Mouse (Mus musculus): ENCODE results near the gene Ddx58.

Ddx58 gene

GRCm38 (mm10) chr4:40239409-40240271 is at the start of gene Ddx58:
TSS of gene Ddx58 (minus strand) at chr4:40239828.
- DNase-seq (ENCODE audit: low spot score), result peak; percentile 14

- DNase-seq (ENCODE audit: low spot score), result no peak
Observed at GRCm38 (mm10) chr4:40289046-40289445, 49.4 kb upstream of the Ddx58 start.

- DNase-seq (ENCODE audit: low spot score), result no peak
Observed at GRCm38 (mm10) chr4:40287415-40287814, 47.8 kb upstream of the Ddx58 start.

GRCm38 (mm10) chr4:40285582-40285981 is 46.0 kb upstream of the Ddx58 start:
- DNase-seq (ENCODE audit: low spot score), result peak; percentile 87

GRCm38 (mm10) chr4:40279276-40279900 is 39.8 kb upstream of the Ddx58 start, which contains the start of gene Ndufb6:
TSS of gene Ndufb6 (minus strand) at chr4:40279421.
- DNase-seq (ENCODE audit: low spot score), result peak; percentile 92

- DNase-seq (ENCODE audit: low spot score), result no peak
Observed at GRCm38 (mm10) chr4:40278880-40279275, 39.2 kb upstream of the Ddx58 start.

GRCm38 (mm10) chr4:40269430-40270032 is 29.9 kb upstream of the Ddx58 start, which contains the start of the genes Smim27 and Topors:
TSS of gene Smim27 (plus strand) at chr4:40269579.
TSS of gene Topors (minus strand) at chr4:40269850.
- peak; percentile 97 for DNase-seq (ENCODE audit: low spot score)

- DNase-seq (ENCODE audit: low spot score), result no peak
Observed at GRCm38 (mm10) chr4:40268835-40269234, 29.2 kb upstream of the Ddx58 start.

- peak; percentile 90 for DNase-seq (ENCODE audit: low spot score)
Observed at GRCm38 (mm10) chr4:40268204-40268813, 28.7 kb upstream of the Ddx58 start.

GRCm38 (mm10) chr4:40267681-40268080 is 28.1 kb upstream of the Ddx58 start:
- peak; percentile 12 for DNase-seq (ENCODE audit: low spot score)

- DNase-seq (ENCODE audit: low spot score), result no peak
Observed at GRCm38 (mm10) chr4:40264321-40264720, 24.7 kb upstream of the Ddx58 start.

- no peak for DNase-seq (ENCODE audit: low spot score)
Observed at GRCm38 (mm10) chr4:40254385-40255103, 14.9 kb upstream of the Ddx58 start.

GRCm38 (mm10) chr4:40253766-40254165 is 14.1 kb upstream of the Ddx58 start:
- no peak for DNase-seq (ENCODE audit: low spot score)

- no peak for DNase-seq (ENCODE audit: low spot score)
Observed at GRCm38 (mm10) chr4:40250984-40251383, 11.4 kb upstream of the Ddx58 start.

GRCm38 (mm10) chr4:40244035-40244434 is 4.4 kb upstream of the Ddx58 start:
- no peak for DNase-seq (ENCODE audit: low spot score)

- no peak for DNase-seq (ENCODE audit: low spot score)
Observed at GRCm38 (mm10) chr4:40243006-40243405, 3.4 kb upstream of the Ddx58 start.

GRCm38 (mm10) chr4:40241928-40242327 is 2.3 kb upstream of the Ddx58 start:
- no peak for DNase-seq (ENCODE audit: low spot score)

- no peak for DNase-seq (ENCODE audit: low spot score)
Observed at GRCm38 (mm10) chr4:40240272-40240744, 680 bp upstream of the Ddx58 start.

- peak; percentile 15 for DNase-seq (ENCODE audit: low spot score)
Observed at GRCm38 (mm10) chr4:40238483-40239408, 882 bp downstream of the Ddx58 start.

GRCm38 (mm10) chr4:40236829-40237228 is 2.8 kb downstream of the Ddx58 start:
- no peak for DNase-seq (ENCODE audit: low spot score)

All from layer of hippocampus, adult 11-12 months (tissue).